Mouse (Mus musculus) liver, embryonic 16.5 days (tissue): ENCODE data around the gene Ntn4. TPM values are rescaled to one million over a fixed set of nuclear protein-coding genes. Genes with fewer than 3 reads are reported as not detected.

Experiments used
- ATAC-seq: fragments of 200-750 bp; cut with Nextera tagmentation; 2 replicates; pipeline ENCODE4 v1.8.0; 2017; ENCODE audit warnings: low read depth, mild to moderate bottlenecking, moderate number of reproducible peaks, moderate library complexity
- H3K27ac ChIP-seq: fragments of 300-500 bp; sonication (generic); 2 replicates; pipeline ENCODE4 v1.5.1; 2014; ENCODE audit warnings: mild to moderate bottlenecking, low read length
- H3K27me3 ChIP-seq: fragments of 300-500 bp; sonication (generic); 2 replicates; pipeline ENCODE4 v1.6.1; 2014; ENCODE audit warnings: low read depth, low read length, mixed read lengths; ENCODE audit not compliant: control insufficient read depth, insufficient read depth
- H3K36me3 ChIP-seq: fragments of 300-500 bp; sonication (generic); 2 replicates; pipeline ENCODE4 v1.6.1; 2014; ENCODE audit warnings: mild to moderate bottlenecking; ENCODE audit not compliant: control insufficient read depth, insufficient read depth
- H3K4me1 ChIP-seq: fragments of 300-500 bp; sonication (generic); 2 replicates; pipeline ENCODE4 v1.6.1; 2014; ENCODE audit warnings: low read depth, low read length, mixed read lengths; ENCODE audit not compliant: control insufficient read depth
- H3K4me2 ChIP-seq: fragments of 300-500 bp; sonication (generic); 2 replicates; pipeline ENCODE4 v1.6.1; 2014; ENCODE audit warnings: low read depth, low read length, mixed read lengths
- H3K4me3 ChIP-seq: fragments of 300-500 bp; sonication (generic); 2 replicates; pipeline ENCODE4 v1.5.1; 2014; ENCODE audit warnings: low read depth, mild to moderate bottlenecking, low read length
- H3K9ac ChIP-seq: fragments of 300-500 bp; sonication (generic); 2 replicates; pipeline ENCODE4 v1.6.1; 2014; ENCODE audit warnings: low read depth, low read length
- H3K9me3 ChIP-seq: fragments of 300-500 bp; sonication (generic); replicated peaks from 2 replicates; pipeline ENCODE4 v1.6.1; 2016; ENCODE audit warnings: low read length; ENCODE audit not compliant: control insufficient read depth
- WGBS: fragments of 180-500 bp; shearing (Covaris S2); extraction: QIAGEN DNeasy Blood & Tissue Kit; methylation state at CpG from one replicate; pipeline ENCODE4 v1.1.7; 2014; ENCODE audit not compliant: insufficient replicate concordance; 5-methylcytosine and 5-hydroxymethylcytosine counted together
- polyA plus RNA-seq: library from polyadenylated mRNA; unstranded; fragments of >200 nt; fragmentation: Nextera tagmentation; extraction: Ambion mirVana; gene quantifications from 2 replicates; pipeline ENCODE4 v1.2.1, GENCODE M21; 2015

Gene Ntn4
- polyA plus RNA-seq, 1 experiment from 2014 or later: 0.22 TPM

DNA sequence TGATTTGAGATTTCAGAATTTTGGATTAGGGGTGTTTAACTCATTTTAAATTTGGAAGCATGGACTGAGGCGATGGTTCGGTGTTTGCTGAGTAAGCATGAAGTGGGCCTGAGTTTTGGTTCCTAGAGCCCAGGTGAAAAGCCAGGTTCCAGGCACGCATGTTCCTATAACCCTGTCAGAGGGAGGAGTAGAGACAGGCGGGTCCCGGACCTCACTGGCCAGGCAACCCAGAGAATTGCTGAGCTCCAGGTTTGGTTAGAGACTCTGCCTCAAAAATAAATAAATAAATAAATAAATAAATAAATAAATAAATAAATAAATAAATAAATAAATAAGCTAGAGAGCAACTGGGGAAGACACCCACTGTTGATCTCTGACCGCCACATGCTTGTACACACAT, 46.1 kb downstream of the Ntn4 start:
- Histone ChIP-seq H3K9ac (no peak overlapping the region), H3K4me1 (peaks cover 17% of the 10 kb centered on the region), H3K27ac (no peak overlapping the region), H3K9me3 (no peaks in the 10 kb centered on the region), H3K4me2 (no peak overlapping the region), H3K36me3 (no peaks in the 10 kb centered on the region), H3K4me3 (no peak overlapping the region), H3K27me3 (no peaks in the 10 kb centered on the region)
- WGBS: 79% methylated on average over 6 of the region's 6 CpGs
- no peak for ATAC-seq

DNA sequence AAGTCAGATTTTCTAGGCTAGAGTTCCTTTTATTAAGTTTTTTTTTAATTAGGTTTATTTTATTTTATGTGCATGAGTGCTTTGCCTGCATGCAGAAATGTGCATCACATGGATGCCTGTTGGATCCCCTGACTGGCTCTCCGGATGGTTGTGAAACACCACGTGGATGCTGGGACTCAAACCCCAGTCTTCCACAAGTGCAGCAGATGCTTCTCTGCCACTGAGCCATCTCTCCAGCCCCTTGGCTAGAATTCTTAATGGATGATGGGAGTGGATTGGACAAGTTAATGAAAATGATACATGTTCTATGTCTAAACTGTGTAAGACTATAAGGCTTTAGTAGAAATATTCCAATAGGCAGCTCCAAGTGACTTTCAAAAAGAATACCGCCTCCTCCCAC, 47.3 kb downstream of the Ntn4 start:
- Histone ChIP-seq H3K27ac (no peak overlapping the region), H3K27me3 (no peaks in the 10 kb centered on the region), H3K4me2 (no peak overlapping the region), H3K9me3 (no peaks in the 10 kb centered on the region), H3K36me3 (no peaks in the 10 kb centered on the region), H3K4me1 (peaks cover 6% of the 10 kb centered on the region), H3K9ac (no peak overlapping the region), H3K4me3 (no peak overlapping the region)
- 78% methylated on average over 3 of the region's 3 CpGs for whole genome bisulfite sequencing
- no peak for ATAC-seq

DNA sequence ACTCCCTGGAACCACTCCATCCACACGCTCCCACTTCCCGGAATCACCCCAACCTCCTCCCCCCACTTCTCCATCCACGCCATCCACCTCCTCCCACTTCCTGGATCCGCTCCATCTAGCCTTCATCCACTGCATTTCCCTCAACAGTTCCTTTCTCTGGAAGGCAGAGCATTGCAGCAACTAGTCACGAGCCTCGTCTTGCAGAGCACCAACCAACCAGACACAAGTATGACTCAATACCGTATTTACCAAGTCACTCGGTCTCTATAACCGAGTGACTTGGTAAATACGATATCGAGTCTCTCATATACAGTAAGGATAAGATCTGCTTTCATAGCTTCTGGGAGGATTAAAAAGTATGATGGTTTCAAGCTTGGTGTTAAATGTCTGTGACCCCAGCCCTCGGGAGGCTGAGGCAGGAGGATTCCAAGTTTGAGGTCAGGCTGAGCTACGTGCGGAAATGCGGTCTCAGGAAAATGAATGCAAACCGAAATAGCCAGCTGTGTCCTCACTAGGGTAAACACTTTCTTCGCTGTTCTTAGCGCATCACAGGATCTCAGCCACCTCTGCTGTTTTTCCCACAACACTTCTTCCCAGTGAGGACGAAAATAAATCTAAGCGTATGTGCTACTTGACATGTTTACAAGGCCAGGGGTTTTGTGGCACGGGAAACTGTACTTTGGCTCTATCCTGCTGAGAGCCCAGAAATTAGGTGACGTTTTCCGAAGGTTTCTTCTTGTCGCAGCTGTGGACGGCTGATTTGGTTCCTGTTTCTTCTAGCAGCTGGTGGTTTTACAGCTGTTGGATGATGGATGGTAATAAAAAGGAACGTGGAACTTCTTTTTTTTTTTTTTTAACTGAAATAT, 48.1 kb downstream of the Ntn4 start:
- no peaks in the 10 kb centered on the region for H3K36me3 ChIP-seq
- H3K4me3 ChIP-seq: peak overlapping the region; percentile 43
- H3K9ac ChIP-seq: peak overlapping the region; percentile 22
- peak overlapping the region; percentile 36 for H3K27ac ChIP-seq
- peak overlapping the region; percentile 49 for H3K4me2 ChIP-seq
- 40% methylated on average over 26 of the region's 26 CpGs for WGBS
- no peaks in the 10 kb centered on the region for H3K27me3 ChIP-seq
- ATAC-seq: peak; percentile 42; the same call in 1 of the 2 replicates
- no peaks in the 10 kb centered on the region for H3K9me3 ChIP-seq
- H3K4me1 ChIP-seq: peaks cover 6% of the 10 kb centered on the region

DNA sequence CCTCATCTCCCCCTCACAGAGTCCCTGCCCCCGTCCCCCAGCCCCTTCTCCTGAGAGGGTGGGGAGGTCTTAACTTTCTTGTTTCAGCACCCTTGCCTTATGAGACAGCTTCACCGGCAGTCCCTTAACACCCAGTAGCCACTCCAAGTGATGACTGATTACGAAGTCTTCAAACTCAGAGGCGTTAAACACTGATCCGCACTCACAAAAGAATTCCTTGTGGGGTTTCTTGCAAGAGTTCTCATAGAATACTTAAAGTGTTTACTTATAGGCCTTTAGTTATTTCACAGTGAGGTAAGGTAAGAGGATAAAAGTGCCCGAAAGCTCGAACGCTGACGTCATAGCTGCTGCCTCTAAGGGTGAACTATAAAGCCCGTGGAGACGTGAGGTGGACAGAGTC, 50.9 kb downstream of the Ntn4 start:
- 77% methylated on average over 11 of the region's 11 CpGs for WGBS
- H3K9ac ChIP-seq: no peak overlapping the region
- no peak for ATAC-seq
- peaks cover 4% of the 10 kb centered on the region for H3K4me1 ChIP-seq
- no peaks in the 10 kb centered on the region for H3K36me3 ChIP-seq
- no peak overlapping the region for H3K4me2 ChIP-seq
- H3K4me3 ChIP-seq: no peak overlapping the region
- no peaks in the 10 kb centered on the region for H3K9me3 ChIP-seq
- H3K27me3 ChIP-seq: no peaks in the 10 kb centered on the region
- H3K27ac ChIP-seq: no peak overlapping the region

DNA sequence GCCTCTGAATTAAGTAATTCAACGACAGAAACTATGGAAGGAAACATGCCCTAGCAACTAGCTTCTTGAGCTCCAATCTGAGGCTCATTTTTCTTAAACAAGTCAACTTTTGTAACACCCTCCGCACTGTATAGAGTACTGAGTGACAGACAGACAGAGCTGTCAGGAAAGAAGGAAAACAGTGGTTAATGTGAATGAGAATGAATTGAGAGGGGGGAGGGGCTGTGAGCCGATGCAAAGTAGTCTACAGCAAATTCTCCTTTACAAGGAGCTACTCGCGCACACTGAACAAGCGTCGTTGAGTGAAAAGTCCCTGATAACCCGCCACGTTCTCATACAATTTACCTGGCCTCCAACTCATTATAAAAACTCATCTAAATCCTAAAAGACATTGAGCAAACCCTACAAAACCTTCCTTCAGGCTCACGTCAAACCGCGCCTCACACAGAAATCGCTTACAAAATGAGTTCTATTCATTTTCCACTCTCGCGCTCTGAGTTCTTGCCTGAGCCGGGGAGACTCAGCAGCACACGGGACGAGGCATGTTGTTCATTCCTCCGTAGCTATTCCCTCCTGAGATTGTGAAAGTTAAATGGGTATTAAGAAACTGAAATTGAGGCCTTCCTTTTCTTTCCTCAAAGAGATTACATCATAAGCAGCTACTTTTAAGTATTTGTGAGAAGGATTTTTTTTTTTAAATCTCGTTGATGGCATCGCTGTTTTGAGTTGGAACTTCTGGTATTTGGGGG, 54.7 kb downstream of the Ntn4 start:
- Histone ChIP-seq H3K27ac (no peak overlapping the region), H3K36me3 (no peaks in the 10 kb centered on the region), H3K4me3 (no peak overlapping the region), H3K9me3 (no peaks in the 10 kb centered on the region), H3K27me3 (no peaks in the 10 kb centered on the region), H3K4me1 (peaks cover 7% of the 10 kb centered on the region), H3K4me2 (no peak overlapping the region), H3K9ac (no peak overlapping the region)
- WGBS: 73% methylated on average over 21 of the region's 21 CpGs
- ATAC-seq: no peak

DNA sequence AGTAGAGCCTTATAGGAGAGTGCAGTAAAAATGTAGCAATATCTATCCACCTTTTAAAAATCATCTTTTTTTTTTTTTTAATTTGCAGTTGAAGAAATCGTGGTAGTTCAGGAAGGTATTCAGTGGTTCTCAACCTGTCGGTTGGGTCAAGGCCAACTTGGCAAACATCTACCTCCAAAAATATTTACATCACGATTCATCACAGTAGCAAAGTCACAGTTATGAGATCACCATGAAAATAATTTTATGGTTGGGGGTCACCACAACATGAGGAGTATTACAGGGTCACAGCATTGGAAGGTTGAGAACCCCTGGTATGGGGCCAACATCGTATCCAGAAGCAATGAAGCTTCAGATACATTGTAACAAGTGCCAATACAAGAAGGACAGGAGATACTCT, 55.5 kb downstream of the Ntn4 start:
- no peaks in the 10 kb centered on the region for H3K27me3 ChIP-seq
- no peak overlapping the region for H3K4me3 ChIP-seq
- WGBS: 72% methylated on average over 4 of the region's 4 CpGs
- H3K4me1 ChIP-seq: peaks cover 7% of the 10 kb centered on the region
- H3K9ac ChIP-seq: no peak overlapping the region
- no peak overlapping the region for H3K27ac ChIP-seq
- no peaks in the 10 kb centered on the region for H3K36me3 ChIP-seq
- no peak for ATAC-seq
- no peaks in the 10 kb centered on the region for H3K9me3 ChIP-seq
- H3K4me2 ChIP-seq: no peak overlapping the region

DNA sequence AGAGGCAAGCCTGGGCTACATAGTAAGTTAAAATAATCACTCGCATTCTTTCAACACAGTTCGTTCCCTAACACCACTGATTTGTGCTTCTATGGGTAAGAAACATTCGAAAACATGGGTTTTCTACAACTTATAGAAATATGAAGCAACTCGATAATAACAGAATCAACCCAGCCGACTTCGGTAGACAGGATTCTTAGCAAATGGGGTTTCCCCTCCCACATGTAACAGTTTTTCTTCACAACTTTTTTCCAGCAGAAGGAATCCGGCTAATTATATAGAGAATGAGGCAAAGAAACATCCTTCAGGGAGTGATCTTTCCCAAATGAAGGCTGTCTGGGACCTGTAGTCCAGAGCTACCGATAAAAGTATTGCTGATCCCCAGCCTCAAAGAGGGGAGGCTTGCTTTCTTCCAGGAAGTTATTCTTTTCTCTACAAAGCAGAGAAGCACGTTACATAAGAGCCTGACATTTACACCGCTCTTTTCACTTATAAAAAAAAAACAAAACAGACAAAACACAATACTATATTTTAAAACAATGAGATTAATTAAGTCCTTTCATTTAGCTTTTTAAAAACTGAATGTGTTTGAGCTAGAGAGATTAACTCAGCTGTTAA, 57.5 kb downstream of the Ntn4 start:
- peaks cover 7% of the 10 kb centered on the region for H3K4me1 ChIP-seq
- no peak overlapping the region for H3K9ac ChIP-seq
- no peak overlapping the region for H3K4me3 ChIP-seq
- H3K27me3 ChIP-seq: no peaks in the 10 kb centered on the region
- 77% methylated on average over 10 of the region's 10 CpGs for WGBS
- no peaks in the 10 kb centered on the region for H3K36me3 ChIP-seq
- no peak overlapping the region for H3K4me2 ChIP-seq
- no peaks in the 10 kb centered on the region for H3K9me3 ChIP-seq
- H3K27ac ChIP-seq: no peak overlapping the region
- no peak for ATAC-seq

DNA sequence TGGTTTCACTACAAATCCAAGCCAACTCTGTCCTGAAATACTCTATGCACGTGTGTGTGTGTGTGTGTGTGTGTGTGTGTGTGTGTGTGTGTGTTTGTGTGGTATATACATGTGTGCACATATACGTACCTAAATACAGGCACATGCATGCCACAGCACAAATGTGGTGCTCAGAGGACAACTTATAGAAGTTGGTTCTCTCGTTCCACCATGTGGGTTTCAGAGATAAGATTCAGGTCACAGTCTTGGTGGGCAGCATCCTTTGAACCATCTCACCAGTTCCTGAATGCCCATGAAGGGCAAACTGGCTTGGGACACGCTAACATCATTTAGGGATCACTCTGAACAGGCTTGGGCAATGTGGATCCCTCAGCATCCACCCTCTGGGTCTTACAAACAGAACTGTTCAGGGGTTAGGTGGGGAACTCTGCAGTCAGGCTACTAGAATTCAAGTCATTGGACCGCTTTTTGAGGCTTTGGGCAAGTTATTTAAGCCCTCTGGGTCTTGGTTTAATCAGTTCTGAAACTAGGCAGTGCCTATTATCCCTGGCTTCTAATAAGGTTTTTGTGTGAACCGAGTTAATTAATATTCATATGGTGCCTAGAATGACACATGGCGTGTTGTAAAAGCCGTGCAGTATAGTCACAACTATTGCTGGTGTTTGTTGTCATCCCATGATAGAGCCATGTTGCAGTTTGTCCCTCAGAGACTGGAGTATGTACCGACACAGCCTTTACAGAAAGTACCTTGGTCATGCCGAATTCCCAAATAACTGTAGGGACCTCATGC, 59.4 kb downstream of the Ntn4 start:
- H3K4me3 ChIP-seq: no peak overlapping the region; the same call in 1 of the 2 replicates

More for the DNA sequence above, 59.4 kb downstream of the Ntn4 start:
- Histone ChIP-seq H3K36me3 (no peaks in the 10 kb centered on the region), H3K4me1 (peaks cover 7% of the 10 kb centered on the region), H3K27me3 (no peaks in the 10 kb centered on the region), H3K4me2 (peak overlapping the region; percentile 46), H3K9me3 (no peaks in the 10 kb centered on the region), H3K27ac (no peak overlapping the region), H3K9ac (no peak overlapping the region)
- WGBS: 50% methylated on average over 10 of the region's 10 CpGs
- no peak for ATAC-seq
